Mouse (Mus musculus) stomach, embryonic 16.5 days (tissue): ENCODE data around the gene Pgpep1l. TPM values are rescaled to one million over a fixed set of nuclear protein-coding genes. Genes with fewer than 3 reads are reported as not detected.
A peak's percentile ranks its signal among the peaks of the same experiment; 100 is the strongest.
"Not testable (repeated sequence)": the region's sequence is repeated elsewhere in the genome, so short reads cannot be mapped to it uniquely, and the experiment has no call there.

Experiments
- ATAC-seq: fragments of 200-750 bp; cut with Nextera tagmentation; 2 replicates; pipeline ENCODE4 v1.8.0; 2017; ENCODE audit warnings: moderate number of reproducible peaks, moderate TSS enrichment; ENCODE audit not compliant: insufficient read depth, low FRiP score
- H3K27ac ChIP-seq: fragments of 300-500 bp; sonication (generic); 2 replicates; pipeline ENCODE4 v1.5.1; 2014; ENCODE audit warnings: low read length
- H3K27me3 ChIP-seq: fragments of 300-500 bp; sonication (generic); 2 replicates; pipeline ENCODE4 v1.6.1; 2014; ENCODE audit warnings: low read length, control low read depth, mixed read lengths; ENCODE audit not compliant: control insufficient read depth, insufficient read depth
- H3K36me3 ChIP-seq: fragments of 300-500 bp; sonication (generic); 2 replicates; pipeline ENCODE4 v1.6.1; 2014; ENCODE audit warnings: low read length; ENCODE audit not compliant: control insufficient read depth, insufficient read depth
- H3K4me1 ChIP-seq: fragments of 300-500 bp; sonication (generic); 2 replicates; pipeline ENCODE4 v1.6.1; 2014; ENCODE audit warnings: low read length, control low read depth, mixed read lengths; ENCODE audit not compliant: control insufficient read depth, insufficient read depth
- H3K4me2 ChIP-seq: fragments of 300-500 bp; sonication (generic); 2 replicates; pipeline ENCODE4 v1.6.1; 2014; ENCODE audit warnings: low read depth, low read length, mixed read lengths
- H3K4me3 ChIP-seq: fragments of 300-500 bp; sonication (generic); replicated peaks from 2 replicates; pipeline ENCODE4 v1.5.1; 2014; ENCODE audit warnings: mild to moderate bottlenecking, low read length
- H3K9ac ChIP-seq: fragments of 300-500 bp; sonication (generic); 2 replicates; pipeline ENCODE4 v1.6.1; 2014; ENCODE audit warnings: low read length
- H3K9me3 ChIP-seq: fragments of 300-500 bp; sonication (generic); replicated peaks from 2 replicates; pipeline ENCODE4 v1.6.1; 2016; ENCODE audit warnings: low read length, control low read depth; ENCODE audit not compliant: control insufficient read depth
- WGBS: fragments of 180-500 bp; shearing (Covaris S2); extraction: QIAGEN DNeasy Blood & Tissue Kit; methylation state at CpG from one replicate; pipeline ENCODE4 v1.1.7; 2014; 5-methylcytosine and 5-hydroxymethylcytosine counted together
- polyA plus RNA-seq: library from polyadenylated mRNA; unstranded; fragments of >200 nt; fragmentation: Nextera tagmentation; extraction: Ambion mirVana; gene quantifications from 2 replicates; pipeline ENCODE4 v1.2.1, GENCODE M21; 2015

Gene Pgpep1l
- polyA plus RNA-seq, 1 experiment from 2014 or later: not detected

DNA sequence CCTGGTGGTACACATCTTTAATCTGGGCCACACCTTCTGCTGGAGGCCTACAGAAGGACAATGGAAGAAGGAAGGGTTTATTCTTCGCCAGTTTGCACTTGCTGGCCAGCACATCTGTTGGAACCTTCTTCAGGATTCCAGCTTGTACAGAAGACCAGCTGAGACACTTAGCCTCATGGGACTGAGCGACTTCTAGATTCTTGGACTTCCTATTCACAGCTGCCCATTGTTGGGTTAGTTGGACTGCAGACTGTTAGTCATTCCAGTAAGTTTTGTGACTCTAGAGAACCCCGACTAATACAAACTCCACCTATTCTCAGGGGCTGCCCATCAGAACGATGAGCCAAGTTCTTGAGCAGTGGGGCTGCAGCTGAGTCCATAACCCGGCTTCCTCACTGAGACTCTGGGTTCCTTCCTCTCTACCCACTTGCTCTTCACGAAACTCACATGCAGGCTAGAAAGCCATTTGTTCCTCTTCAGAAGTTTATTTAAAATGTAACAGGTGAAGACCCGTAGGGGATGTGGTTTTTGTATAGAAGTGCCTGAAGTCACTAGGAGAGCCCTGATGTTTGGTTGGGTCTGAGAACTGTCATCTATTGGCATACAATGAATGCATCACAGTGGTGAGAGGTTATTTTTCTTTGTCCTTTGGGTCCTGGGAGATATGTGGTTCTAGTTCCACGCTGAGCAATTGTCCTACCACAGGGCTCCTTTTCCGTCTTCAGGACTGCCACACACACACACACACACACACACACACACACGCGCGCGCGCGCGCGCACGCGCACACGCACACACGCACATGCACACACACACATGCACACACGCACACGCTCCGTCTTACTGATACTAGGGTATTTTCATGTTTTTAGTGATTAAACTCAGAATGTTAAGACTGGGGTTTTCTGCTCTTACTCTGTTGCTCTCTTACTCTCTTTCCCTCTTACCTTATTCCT, 22.8 kb upstream of the Pgpep1l start:
- H3K4me1 ChIP-seq: no peaks in the 10 kb centered on the region; the same call in 1 of the 2 replicates
- no peaks in the 10 kb centered on the region for H3K27me3 ChIP-seq
- no peak overlapping the region for H3K4me3 ChIP-seq
- H3K9ac ChIP-seq: no peak overlapping the region
- WGBS: 88% methylated on average over 24 of the region's 24 CpGs
- no peak overlapping the region for H3K4me2 ChIP-seq
- no peaks in the 10 kb centered on the region for H3K36me3 ChIP-seq
- ATAC-seq: no peak
- no peak overlapping the region for H3K27ac ChIP-seq
- H3K9me3 ChIP-seq: no peaks in the 10 kb centered on the region

DNA sequence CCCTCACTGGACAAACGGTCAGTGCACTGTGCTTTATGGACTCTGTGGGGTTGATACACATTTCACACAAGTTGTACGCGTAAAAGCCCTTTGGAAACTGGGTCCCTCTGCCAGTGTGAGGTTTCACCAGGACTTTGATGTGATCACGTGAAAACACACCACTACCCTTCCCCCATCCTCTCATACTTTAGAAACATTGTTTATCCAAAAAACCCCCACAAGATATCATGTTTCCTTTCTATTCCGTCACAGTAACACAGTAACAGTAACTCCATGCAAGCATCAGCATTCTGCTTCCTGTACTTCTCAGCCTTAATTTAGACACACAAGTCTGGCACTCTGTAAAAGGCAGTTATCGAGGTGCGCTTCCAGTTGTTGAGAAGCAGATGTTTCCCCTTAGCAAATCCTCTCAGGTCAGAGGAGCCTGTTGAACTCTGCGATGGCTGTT, 21.8 kb upstream of the Pgpep1l start:
- Histone ChIP-seq H3K4me2 (no peak overlapping the region), H3K9ac (no peak overlapping the region), H3K27me3 (no peaks in the 10 kb centered on the region), H3K9me3 (no peaks in the 10 kb centered on the region), H3K4me3 (no peak overlapping the region), H3K36me3 (no peaks in the 10 kb centered on the region), H3K4me1 (no peaks in the 10 kb centered on the region; the same call in 1 of the 2 replicates), H3K27ac (no peak overlapping the region)
- ATAC-seq: peak; percentile 40; the same call in 1 of the 2 replicates
- 50% methylated on average over 8 of the region's 8 CpGs for WGBS

DNA sequence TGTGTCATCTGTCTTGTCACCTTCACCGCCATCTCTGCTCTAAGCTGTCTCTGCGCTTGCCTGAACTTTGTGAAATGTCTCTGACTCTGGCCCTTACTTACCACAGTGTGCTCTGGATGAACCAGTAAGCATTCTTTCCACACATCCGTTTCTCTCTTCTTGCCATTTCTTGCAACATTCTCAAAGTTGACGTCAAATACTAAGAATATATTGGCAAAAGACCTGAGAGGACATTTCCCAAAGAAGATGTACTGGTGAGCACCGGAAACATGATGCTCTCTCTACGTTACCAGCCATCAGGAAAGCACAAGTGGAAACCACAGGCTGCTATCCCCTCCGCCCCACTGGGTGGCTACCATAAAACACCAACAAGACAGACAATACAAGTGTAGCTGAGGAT, 19.7 kb upstream of the Pgpep1l start:
- H3K4me3 ChIP-seq: no peak overlapping the region
- H3K4me1 ChIP-seq: no peaks in the 10 kb centered on the region; the same call in 1 of the 2 replicates
- H3K27me3 ChIP-seq: no peaks in the 10 kb centered on the region
- no peaks in the 10 kb centered on the region for H3K36me3 ChIP-seq
- H3K4me2 ChIP-seq: no peak overlapping the region
- 88% methylated on average over 7 of the region's 7 CpGs for WGBS
- ATAC-seq: no peak
- no peak overlapping the region for H3K9ac ChIP-seq
- H3K27ac ChIP-seq: no peak overlapping the region
- no peaks in the 10 kb centered on the region for H3K9me3 ChIP-seq

DNA sequence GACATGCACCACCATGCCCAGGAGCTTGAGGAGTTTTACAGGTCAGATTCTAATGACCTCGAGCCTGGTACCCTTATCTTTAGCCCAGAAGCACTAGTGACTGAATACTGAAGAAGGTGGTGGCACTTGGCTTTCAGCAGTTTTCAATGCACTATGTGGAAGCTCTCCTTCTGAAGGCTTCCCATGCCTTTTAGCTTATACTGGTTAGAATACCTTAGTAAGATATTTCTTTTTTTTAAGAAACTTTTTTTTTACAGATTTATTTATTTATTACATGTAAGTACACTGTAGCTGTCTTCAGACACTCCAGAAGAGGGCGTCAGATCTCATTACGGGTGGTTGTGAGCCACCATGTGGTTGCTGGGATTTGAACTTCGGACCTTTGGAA, 19.1 kb upstream of the Pgpep1l start:
- H3K27ac ChIP-seq, H3K4me1 ChIP-seq, H3K36me3 ChIP-seq, H3K9me3 ChIP-seq, H3K9ac ChIP-seq, H3K4me3 ChIP-seq, H3K4me2 ChIP-seq, ATAC-seq, H3K27me3 ChIP-seq: not testable (repeated sequence)
- WGBS: 83% methylated on average over 4 of the region's 4 CpGs

DNA sequence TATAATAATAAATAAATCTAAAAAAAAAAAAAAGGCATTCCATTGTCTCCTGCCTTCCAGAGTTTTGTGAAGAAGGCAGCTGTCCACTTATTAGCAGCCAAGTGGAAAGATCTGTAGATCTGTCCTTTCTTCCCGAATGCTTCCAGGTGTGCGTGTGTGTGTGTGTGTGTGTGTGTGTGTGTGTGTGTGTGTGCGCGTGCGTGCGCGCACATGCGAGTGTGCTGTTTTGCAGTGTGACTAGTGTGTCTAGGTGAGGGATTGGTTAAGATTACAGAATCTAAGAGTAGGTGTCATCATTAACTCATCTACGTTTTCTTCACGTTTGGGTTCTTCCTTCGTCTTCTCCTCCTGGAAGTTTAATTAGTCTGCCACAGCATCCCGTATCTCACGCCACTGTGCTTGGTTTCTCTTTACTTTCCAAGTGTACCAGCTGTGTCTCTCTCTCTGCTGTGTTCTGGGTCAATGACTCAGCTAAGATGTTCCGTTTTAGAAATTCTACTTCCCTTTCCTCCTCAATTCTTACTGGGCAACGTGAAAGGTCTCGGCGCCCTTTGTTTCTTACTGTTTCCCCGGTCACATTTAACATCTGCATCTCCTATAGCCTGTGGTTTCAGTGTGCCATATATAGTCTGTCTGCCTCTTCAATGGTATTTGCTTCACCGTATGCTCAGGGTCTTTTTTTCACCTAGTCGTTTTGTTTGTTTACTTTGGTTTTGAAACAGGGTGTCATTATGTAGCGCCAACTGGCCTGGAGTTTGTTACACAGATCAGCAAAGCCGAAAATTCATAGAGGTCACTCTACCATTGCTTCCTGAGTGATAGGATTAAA, 18.5 kb upstream of the Pgpep1l start:
- Histone ChIP-seq H3K36me3 (no peaks in the 10 kb centered on the region), H3K4me2 (no peak overlapping the region), H3K27me3 (no peaks in the 10 kb centered on the region), H3K9ac (no peak overlapping the region), H3K4me3 (no peak overlapping the region), H3K9me3 (no peaks in the 10 kb centered on the region), H3K4me1 (no peaks in the 10 kb centered on the region; the same call in 1 of the 2 replicates), H3K27ac (no peak overlapping the region)
- no peak for ATAC-seq
- 78% methylated on average over 22 of the region's 22 CpGs for WGBS

DNA sequence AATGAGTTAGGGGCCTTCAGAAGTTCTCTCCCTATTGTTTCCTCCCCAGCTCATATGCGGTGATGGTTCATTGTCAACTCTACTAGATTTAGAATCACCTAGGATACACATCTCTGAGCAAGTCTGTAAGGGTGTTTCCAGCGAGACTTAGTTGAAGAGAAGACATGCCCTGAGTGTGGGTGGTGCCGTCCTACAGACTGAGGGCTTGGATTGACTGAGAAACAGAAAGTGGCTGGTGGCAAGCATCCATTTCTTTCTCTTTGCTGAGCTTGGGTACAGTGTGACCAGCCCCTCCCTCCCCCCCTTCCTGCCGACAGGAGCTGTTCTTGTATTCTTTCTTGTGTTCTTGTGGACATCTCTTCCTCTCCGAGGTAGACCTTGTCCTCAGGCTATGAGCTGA, 17.3 kb upstream of the Pgpep1l start:
- Histone ChIP-seq H3K9ac (no peak overlapping the region), H3K9me3 (no peaks in the 10 kb centered on the region), H3K4me2 (no peak overlapping the region), H3K36me3 (no peaks in the 10 kb centered on the region), H3K27ac (no peak overlapping the region), H3K4me1 (peaks cover 2% of the 10 kb centered on the region; the same call in 1 of the 2 replicates), H3K4me3 (no peak overlapping the region), H3K27me3 (peaks cover 3% of the 10 kb centered on the region; the same call in 1 of the 2 replicates)
- no peak for ATAC-seq
- WGBS: 74% methylated on average over 5 of the region's 5 CpGs

DNA sequence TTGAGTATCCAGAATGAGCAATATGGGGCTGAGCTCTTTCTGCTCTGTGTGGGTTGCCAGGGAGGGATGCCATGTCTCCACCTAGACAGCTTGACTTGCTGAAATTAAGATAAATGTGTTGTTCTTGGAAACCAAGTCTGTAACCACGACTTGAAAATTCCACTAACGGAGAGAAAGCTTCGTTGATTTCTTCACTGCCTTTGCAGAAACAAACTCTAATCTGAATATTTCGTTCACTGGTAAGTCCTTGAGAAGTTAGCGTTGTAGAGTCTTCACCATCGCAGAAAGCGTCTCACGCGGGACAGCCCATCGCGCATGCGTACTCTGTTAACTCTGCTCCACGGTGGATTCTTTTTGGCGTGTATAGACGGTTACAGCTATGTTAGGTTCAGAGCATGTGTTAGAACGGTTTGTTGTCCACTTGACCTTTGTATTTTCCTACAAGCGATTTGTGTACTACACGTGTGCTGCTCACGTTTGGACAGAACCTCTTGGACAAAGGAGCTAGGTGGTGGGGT, 16.4 kb upstream of the Pgpep1l start:
- Histone ChIP-seq H3K9me3 (no peaks in the 10 kb centered on the region), H3K27me3 (peaks cover 3% of the 10 kb centered on the region; the same call in 1 of the 2 replicates), H3K4me3 (no peak overlapping the region), H3K36me3 (no peaks in the 10 kb centered on the region), H3K9ac (no peak overlapping the region), H3K4me1 (peaks cover 4% of the 10 kb centered on the region; the same call in 1 of the 2 replicates), H3K27ac (no peak overlapping the region), H3K4me2 (no peak overlapping the region)
- 86% methylated on average over 19 of the region's 19 CpGs for WGBS
- ATAC-seq: no peak

DNA sequence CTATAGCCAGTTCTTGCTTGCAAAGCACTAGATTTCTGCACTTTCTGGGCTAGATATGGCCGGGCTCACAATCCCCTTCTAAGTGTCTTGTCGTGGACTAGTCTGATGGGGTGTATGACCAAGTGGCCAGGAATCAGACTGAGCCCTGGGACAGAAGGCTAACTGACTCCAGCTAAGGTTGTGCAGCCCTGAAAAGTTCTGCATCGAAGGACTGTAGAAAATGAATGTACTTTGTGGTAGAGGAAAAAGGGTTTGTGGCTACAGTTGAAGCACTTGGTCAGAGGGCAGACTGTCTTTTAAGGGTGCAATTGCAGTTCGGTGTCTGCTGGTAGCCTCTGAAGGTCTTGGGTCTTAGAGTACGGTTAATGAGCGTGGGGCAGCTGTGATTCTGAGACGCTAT, 15.4 kb upstream of the Pgpep1l start:
- Histone ChIP-seq H3K4me3 (no peak overlapping the region), H3K4me2 (no peak overlapping the region), H3K27ac (no peak overlapping the region), H3K9ac (no peak overlapping the region), H3K9me3 (no peaks in the 10 kb centered on the region), H3K36me3 (no peaks in the 10 kb centered on the region), H3K27me3 (peaks cover 3% of the 10 kb centered on the region; the same call in 1 of the 2 replicates), H3K4me1 (peaks cover 4% of the 10 kb centered on the region; the same call in 1 of the 2 replicates)
- ATAC-seq: no peak
- 83% methylated on average over 7 of the region's 7 CpGs for WGBS
